Mouse (Mus musculus): ENCODE results near the gene Glod4.
A peak's percentile ranks its signal among the peaks of the same experiment; 100 is the strongest.

The Glod4 gene

GRCm38 (mm10) chr11:76201761-76202674 is 41.5 kb downstream of the Glod4 start:
- DNase-seq (ENCODE audit: low spot score), result peak; percentile 84

DNA sequence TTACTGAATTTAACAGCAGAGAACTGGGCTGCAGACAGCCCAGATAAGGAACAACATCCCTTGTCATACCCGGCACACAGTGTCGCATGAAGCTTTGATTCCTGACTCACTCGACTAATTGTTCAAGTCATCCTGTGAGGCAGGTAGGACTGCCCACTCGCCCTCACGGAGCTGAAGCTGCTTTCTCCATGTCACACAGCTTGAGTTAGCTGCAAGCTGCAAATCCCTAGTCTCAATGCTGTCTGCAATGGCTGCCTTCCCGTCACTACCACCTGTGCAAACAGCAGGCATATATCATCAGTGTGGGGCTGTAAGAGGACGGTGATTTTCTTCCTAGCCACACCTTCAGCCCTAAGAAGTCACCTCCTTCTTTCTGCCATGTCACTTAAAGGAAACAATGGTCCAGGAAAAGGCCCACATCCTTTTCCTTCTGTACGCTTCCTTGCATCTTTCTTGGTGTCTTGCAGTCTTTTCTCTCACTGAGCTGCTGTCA is 46.5 kb downstream of the Glod4 start:
- no peak for DNase-seq (ENCODE audit: low spot score)

DNA sequence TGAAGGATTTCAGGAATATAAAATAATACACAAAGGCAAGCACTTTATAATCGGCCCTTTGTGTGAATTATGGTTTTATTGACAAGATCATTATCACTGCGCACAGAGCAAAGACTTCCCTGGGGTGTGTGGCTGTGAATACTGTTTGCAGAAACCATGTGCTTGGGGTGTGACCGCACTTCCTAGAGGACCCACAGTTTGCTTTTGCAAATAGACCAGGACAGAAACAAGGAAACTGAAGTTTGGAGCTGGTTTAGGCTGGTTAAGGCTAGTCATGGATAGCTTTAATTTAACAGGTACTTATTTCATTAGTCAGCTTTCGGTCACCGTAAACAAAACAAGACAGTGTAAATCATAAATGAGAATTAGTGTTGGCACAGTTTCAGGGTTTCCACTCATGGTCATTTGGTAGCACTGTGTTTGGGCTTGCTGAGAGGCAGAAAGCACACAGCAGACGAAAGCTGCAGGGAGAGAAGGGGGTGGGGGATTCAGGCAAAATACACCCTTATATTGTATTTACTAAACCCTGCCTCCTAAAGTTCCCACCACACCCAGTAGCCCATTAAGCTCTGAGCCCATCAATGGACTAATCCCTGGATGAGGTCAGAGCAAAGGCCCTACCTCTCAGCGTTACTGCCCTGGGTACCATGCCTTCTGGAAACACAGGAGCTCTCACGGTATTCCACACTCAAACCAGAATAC is 47.1 kb downstream of the Glod4 start:
- DNase-seq (ENCODE audit: low spot score), result no peak

DNA sequence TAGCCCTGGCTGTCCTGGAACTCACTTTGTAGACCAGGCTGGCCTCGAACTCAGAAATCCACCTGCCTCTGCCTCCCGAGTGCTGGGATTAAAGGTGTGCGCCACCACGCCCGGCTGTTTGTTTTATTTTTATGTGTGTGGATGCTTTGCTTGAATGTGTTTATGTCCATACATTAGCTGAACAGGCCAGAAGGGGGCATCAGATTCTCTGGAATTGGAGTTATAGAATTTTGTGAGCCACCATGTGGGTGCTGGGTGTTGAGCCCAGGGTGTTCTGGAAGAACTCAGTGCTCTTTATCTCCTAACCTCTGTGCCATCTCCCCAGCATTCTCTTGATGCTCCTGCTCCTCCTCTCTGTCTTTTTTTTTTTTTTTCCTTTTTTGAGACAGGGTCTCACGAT is 56.6 kb downstream of the Glod4 start:
- no peak for DNase-seq (ENCODE audit: low spot score)

DNA sequence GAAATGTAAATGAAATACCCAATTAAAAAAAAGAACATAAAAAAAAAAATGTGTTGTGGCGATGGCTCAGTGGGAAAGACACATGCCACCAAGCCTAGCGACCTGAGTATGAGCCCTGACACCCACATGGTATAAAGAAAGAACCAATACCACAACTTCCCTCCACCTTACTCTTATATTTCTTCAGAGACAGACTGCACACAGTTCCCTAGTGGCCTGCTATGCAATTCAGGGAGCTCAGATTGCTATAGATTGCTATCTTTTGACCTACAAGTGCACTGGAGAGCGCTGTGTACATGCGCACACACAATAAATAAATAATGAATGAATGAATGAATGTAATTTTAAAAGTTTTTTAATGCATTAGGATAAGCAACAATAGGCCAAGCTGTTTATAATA is 59.8 kb downstream of the Glod4 start:
- DNase-seq (ENCODE audit: low spot score), result no peak

GRCm38 (mm10) chr11:76180146-76180540 is 63.4 kb downstream of the Glod4 start:
- no peak for DNase-seq (ENCODE audit: low spot score)

DNA sequence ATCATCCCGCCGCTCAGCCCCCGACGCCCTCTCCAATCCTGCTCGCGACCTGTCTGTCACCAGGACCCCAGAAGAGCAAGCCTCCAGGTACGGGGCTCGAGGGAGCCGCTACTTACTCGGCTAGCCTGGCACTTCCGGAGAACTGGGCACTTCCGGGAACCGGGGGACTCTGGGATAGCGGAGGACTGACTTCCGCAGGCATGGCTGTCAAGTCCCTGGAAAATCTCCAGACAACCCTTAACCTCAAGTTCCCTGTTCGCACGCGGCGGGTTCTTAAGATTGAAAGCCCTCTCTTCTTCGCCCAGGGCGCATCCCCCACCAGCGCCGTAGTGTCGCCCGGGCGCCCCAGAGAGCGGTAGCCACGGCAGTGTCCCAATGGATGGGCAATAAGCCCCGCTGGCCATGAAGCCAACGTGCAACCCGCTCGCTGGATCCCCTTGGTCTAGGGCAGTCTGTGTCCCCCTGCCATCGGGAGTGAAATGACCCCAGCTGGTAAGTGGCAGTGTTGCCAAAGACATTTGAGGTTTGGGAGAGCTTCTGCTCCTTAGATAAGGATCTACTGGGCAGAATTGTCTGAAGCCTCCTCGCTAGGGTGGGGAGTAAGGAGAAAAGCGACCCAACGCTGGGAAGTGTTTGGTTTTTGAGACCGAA is 63.9 kb downstream of the Glod4 start, which contains the start of the genes Vps53 and Fam57a:
Gene Vps53 (minus strand): TSS at position 153 of the 651 bp plus-strand sequence.
Gene Fam57a (plus strand): TSS at position 177 of the 651 bp plus-strand sequence.
- DNase-seq (ENCODE audit: low spot score), result peak; percentile 79

GRCm38 (mm10) chr11:76178726-76179494 is 64.6 kb downstream of the Glod4 start:
- peak; percentile 14 for DNase-seq (ENCODE audit: low spot score)

- DNase-seq (ENCODE audit: low spot score), result no peak
These were observed 73.3 kb downstream of the Glod4 start for GRCm38 (mm10) chr11:76170207-76170606.

GRCm38 (mm10) chr11:76168976-76169375 is 74.5 kb downstream of the Glod4 start:
- no peak for DNase-seq (ENCODE audit: low spot score)

- DNase-seq (ENCODE audit: low spot score), result peak; percentile 70
These were observed 76.3 kb downstream of the Glod4 start for GRCm38 (mm10) chr11:76167079-76167765.

GRCm38 (mm10) chr11:76166657-76167056 is 76.9 kb downstream of the Glod4 start:
- no peak for DNase-seq (ENCODE audit: low spot score)

DNA sequence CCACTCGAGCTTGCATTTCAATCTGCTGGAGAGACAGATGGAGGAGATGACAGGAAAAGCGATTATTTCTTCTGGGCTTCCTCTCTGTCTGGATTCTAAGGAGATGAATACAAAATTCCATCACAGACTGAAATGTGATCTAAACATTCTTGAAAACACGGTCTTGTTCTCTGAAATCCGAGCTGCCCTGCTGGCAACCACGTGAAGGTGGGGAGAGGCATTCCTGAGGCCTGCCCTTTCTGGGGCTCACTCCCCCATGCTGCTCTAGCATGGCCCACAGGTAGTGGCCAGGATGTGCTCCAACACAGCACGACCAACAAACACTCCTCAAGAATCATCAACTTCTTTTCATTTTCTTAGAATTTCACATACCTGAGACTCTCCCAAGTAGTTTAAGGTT is 83.3 kb downstream of the Glod4 start:
- no peak for DNase-seq (ENCODE audit: low spot score)

DNA sequence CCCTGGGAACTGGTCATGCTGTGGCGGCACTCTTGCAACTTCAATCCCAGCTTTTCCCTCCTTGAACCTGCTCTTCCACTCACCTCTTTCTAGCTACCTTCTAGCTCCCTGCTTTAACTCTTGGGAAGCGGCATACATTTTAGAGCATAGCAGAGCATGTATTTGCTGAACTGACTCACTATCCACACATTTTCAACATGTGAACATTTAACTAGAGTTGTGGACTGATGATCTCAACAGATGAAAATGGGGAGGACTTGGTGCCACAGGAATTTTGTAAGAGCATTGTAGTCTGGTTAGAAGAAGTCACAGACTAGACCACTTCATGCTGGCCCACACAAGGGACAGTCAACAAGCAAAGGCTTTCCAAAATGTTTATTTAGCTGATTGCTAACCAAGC is 85.2 kb downstream of the Glod4 start:
- no peak for DNase-seq (ENCODE audit: low spot score)

DNA sequence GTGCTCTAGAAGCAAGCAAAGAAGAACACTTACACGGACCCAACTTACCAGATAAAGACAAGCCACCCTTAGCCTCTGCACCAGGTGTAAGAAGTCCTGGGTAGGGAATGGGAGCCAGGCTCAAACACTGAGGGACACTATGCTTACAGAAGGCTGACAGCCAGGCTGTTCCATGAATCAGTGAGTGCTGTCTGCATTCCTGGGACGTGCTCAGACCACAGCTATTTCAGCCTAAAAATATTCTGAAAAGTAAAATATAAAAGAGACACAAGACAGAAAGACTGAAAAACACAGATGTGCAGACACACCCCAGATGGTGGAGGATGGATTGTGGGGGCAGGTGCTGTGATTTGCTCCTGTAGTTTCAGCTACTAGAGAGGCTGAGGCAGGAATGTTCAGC is 88.7 kb downstream of the Glod4 start:
- no peak for DNase-seq (ENCODE audit: low spot score)

DNA sequence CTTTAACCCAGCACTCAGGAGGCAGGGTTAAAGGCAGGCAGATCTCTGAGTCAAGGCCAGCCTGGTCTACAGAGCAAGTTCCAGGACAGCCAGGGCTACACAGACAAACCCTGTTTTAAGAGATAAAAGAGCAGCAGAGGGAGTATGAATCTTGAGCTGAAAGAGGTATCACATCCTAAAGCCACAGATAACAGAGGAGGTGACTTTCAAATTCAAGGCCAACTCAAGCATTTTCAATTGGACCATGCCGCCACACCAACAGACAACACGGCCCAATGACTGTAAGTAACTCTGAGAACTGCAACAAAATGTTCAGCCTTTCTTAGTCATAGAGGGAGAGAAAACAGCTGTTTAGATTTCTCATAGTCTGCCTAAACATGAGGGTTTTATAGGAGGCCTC is 89.3 kb downstream of the Glod4 start:
- no peak for DNase-seq (ENCODE audit: low spot score)

GRCm38 (mm10) chr11:76153236-76153951 is 90.1 kb downstream of the Glod4 start:
- DNase-seq (ENCODE audit: low spot score), result no peak

DNA sequence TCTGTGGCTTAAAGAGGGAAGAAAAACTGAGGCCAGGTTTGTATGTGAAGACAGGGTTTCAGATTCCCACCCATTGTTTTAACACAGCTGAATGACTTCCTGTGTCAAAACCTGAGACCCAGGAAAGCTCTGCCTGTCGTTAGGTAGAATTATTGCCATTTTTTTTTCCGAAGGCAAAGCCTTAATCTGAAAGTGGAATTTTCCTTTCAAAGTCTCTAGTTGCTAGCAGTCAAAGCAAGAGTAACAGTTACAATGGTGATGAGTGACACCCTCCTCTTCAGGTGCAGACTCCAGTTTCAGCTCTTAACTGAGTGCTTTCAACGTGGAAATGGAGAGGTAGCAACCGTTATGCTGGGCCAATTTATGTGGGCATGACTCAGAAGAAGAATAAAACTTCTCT is 92.5 kb downstream of the Glod4 start:
- DNase-seq (ENCODE audit: low spot score), result no peak

DNA sequence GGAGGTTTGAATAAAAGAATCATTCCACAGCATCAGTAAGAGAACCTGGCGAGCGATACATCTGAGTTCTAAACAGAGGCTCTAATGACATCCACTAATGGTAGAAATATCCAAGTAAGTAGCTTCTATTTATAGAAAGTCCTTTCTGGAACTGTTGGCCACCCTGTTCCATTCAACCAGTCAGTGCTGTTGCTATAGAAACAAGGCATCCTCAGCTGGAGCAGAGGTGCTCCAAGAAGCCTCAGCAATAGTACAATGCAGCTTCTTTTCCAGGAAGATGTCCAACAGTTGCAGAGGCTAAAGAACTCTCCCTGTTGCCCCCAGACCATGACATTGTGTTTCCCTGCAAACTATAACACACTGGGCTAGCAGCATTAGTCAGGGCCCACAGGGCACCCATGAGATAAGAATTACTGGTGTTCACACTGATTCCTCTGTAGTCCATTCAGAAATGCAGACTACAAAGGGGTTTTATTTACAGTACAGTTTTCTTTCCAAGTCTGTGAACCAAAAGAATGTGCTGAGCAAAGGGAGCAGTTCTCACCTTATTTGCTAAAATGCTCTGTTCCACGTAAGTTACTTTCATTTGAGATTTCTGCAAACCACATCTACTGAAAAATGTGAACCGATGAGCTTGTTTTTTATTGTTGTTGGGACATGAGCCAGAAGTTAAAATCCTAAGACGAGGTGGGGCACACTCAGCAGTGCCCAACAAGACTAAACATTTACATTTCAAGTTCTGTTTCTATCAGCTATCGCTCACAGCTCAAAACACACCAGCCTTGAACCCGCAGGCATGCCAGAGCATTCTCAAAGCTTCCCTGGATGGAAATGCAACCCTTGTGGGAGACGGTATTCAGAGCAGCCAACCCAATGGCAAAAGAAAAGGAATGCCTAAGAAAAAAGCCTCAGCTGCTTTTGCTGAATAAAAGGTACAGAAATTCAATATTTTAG is 95.2 kb downstream of the Glod4 start:
- no peak for DNase-seq (ENCODE audit: low spot score)

Measured in urinary bladder, postnatal 25 days (tissue).